Mouse (Mus musculus): ENCODE results near the gene Rpp25. TPM values are rescaled to one million over a fixed set of nuclear protein-coding genes. Genes with fewer than 3 reads are reported as not detected.

Rpp25 gene
- total and polyA plus RNA-seq, 2 experiments from 2014 or later, result 24.8 to 26.5 TPM

DNA sequence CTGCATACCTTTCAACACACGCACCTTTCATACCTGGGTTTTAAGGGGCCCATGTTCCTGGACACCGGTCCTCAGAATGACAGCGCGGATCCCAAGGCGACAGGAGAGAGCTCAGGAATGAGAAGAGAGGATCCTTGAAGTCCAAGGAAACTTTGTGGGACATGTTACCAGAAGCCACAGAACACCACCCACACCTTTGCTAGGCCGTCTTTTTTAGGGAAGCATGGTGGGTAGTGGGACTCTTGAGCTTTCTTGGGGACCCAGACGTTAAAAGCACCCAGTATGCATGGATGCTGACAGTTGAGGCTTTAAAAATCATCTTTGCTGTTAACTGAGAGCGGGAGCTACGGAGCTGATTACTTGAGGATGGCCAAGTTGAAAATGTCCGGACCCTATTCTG is 1.1 kb downstream of the Rpp25 start:
- ATAC-seq (ENCODE audit: low FRiP score) (no peak), DNase-seq (ENCODE audit: low spot score) (no peak)
- WGBS, result 51% methylated on average over 10 of the region's 10 CpGs
- Histone ChIP-seq H3K9ac (replicated peaks; ENCODE audit: low read length, poor library complexity, severe bottlenecking) (no peak overlapping the region), H3K4me1 (ENCODE audit: insufficient read depth, low read length) (peaks cover 5% of the 10 kb centered on the region; the same call in 1 of the 2 replicates), H3K4me2 (ENCODE audit: low read depth, low read length, poor library complexity, severe bottlenecking) (peak overlapping the region; percentile 87), H3K27ac (ENCODE audit: low read depth, low read length) (peak overlapping the region; percentile 45), H3K4me3 (ENCODE audit: low read depth, low read length) (peak overlapping the region; percentile 47; the same call in 1 of the 2 replicates), H3K27me3 (ENCODE audit: insufficient read depth, low read length) (peaks cover 15% of the 10 kb centered on the region; the same call in 1 of the 2 replicates), H3K36me3 (ENCODE audit: insufficient read depth, low read length) (no peaks in the 10 kb centered on the region), H3K9me3 (ENCODE audit: low read length) (no peaks in the 10 kb centered on the region)
- TF ChIP-seq CTCF (IDR thresholded peaks at IDR 0.05), result no peak

DNA sequence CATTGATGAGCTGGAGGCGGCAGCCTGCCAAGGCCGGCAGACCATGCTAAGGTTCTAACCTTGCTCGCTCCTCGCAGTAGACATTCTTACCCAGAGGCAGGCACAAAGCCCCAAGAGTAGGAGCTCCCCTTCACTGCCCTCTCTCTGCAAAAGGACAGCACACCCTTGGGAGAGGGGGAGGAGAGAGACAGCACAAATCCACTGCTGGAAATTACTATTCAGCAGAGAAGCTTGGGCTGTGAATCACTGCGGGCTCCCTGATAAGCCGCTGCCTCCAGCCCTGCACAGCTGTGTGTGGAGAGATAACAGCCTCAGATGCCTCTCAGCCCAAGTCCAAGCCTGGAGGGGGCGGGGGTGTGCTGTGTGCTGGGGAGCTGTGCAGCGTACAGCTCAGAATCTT is 1.9 kb downstream of the Rpp25 start:
- H3K9me3 ChIP-seq (ENCODE audit: low read length), result no peaks in the 10 kb centered on the region
- peak overlapping the region; percentile 45 for H3K27ac ChIP-seq (ENCODE audit: low read depth, low read length)
- 6% methylated on average over 8 of the region's 8 CpGs for WGBS
- peak; percentile 56 for DNase-seq (ENCODE audit: low spot score)
- no peak overlapping the region for H3K4me3 ChIP-seq (ENCODE audit: low read depth, low read length)
- peak; percentile 47 for TF ChIP-seq CTCF (IDR thresholded peaks at IDR 0.05)
- peaks cover 15% of the 10 kb centered on the region; the same call in 1 of the 2 replicates for H3K27me3 ChIP-seq (ENCODE audit: insufficient read depth, low read length)
- H3K36me3 ChIP-seq (ENCODE audit: insufficient read depth, low read length), result no peaks in the 10 kb centered on the region
- peak overlapping the region; percentile 87 for H3K4me2 ChIP-seq (ENCODE audit: low read depth, low read length, poor library complexity, severe bottlenecking)
- H3K4me1 ChIP-seq (ENCODE audit: insufficient read depth, low read length), result peaks cover 5% of the 10 kb centered on the region; the same call in 1 of the 2 replicates
- peak; percentile 83 for ATAC-seq (ENCODE audit: low FRiP score)
- no peak overlapping the region for H3K9ac ChIP-seq (replicated peaks; ENCODE audit: low read length, poor library complexity, severe bottlenecking)

DNA sequence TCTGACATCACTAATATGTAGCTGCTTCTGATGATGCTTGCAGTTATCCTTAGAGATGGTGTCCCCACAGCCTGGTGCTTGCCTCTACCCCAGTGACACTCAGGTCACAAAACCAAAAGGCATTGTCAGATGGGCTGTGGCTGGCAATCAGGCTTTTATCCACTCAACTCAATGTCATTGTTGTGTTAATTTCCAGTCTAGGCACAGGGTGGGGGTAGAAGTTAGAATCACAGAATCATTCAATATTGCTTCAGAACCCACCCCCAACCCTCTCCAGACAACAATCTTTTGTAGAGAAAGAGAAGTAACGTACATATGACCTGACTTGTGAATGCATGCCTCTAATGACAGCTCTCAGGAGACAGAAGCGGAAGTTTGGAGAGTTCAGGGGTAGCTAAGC is 6.8 kb downstream of the Rpp25 start:
- Histone ChIP-seq H3K4me3 (ENCODE audit: low read depth, low read length) (no peak overlapping the region), H3K27ac (ENCODE audit: low read depth, low read length) (no peak overlapping the region), H3K36me3 (ENCODE audit: insufficient read depth, low read length) (no peaks in the 10 kb centered on the region), H3K9ac (replicated peaks; ENCODE audit: low read length, poor library complexity, severe bottlenecking) (no peak overlapping the region), H3K9me3 (ENCODE audit: low read length) (no peaks in the 10 kb centered on the region), H3K27me3 (ENCODE audit: insufficient read depth, low read length) (0 out of 2 replicates have a peak, but pooled peaks cover 1% of the 10 kb centered on the region), H3K4me1 (ENCODE audit: insufficient read depth, low read length) (no peaks in the 10 kb centered on the region), H3K4me2 (ENCODE audit: low read depth, low read length, poor library complexity, severe bottlenecking) (no peak overlapping the region)
- TF ChIP-seq CTCF (IDR thresholded peaks at IDR 0.05), result no peak
- DNase-seq (ENCODE audit: low spot score) (no peak), ATAC-seq (ENCODE audit: low FRiP score) (no peak)
- 67% methylated on average over 2 of the region's 2 CpGs for WGBS

DNA sequence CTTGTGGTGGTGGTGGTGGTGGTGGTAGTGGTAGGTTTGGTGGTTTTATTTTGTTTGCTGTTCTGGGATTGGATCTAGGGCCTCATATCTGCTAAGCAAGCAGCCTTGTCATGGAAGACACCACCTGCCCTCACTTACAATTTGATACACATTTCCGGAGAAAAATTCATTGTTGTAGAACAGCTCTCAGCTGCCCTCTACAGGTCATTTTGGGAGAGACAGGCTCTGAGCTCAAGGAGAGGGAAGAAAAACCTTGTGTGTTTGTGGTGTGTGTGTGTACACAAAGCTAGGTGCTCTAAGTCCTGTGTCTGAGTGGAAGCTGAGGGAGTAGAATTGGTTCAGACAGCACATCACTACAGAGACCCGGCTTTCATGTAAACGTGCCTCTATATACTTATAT is 13.3 kb downstream of the Rpp25 start:
- Histone ChIP-seq H3K4me2 (ENCODE audit: low read depth, low read length, poor library complexity, severe bottlenecking) (no peak overlapping the region), H3K27ac (ENCODE audit: low read depth, low read length) (peak overlapping the region; percentile 51; the same call in 1 of the 2 replicates), H3K27me3 (ENCODE audit: insufficient read depth, low read length) (no peaks in the 10 kb centered on the region), H3K9me3 (ENCODE audit: low read length) (no peaks in the 10 kb centered on the region), H3K4me1 (ENCODE audit: insufficient read depth, low read length) (0 out of 2 replicates have a peak, but pooled peaks cover under 1% of the 10 kb centered on the region), H3K9ac (replicated peaks; ENCODE audit: low read length, poor library complexity, severe bottlenecking) (no peak overlapping the region), H3K36me3 (ENCODE audit: insufficient read depth, low read length) (no peaks in the 10 kb centered on the region), H3K4me3 (ENCODE audit: low read depth, low read length) (no peak overlapping the region)
- ATAC-seq (ENCODE audit: low FRiP score) (no peak), DNase-seq (ENCODE audit: low spot score) (peak; percentile 89)
- 3% methylated on average over 3 of the region's 3 CpGs for WGBS
- TF ChIP-seq CTCF (IDR thresholded peaks at IDR 0.05), result peak; percentile 92

DNA sequence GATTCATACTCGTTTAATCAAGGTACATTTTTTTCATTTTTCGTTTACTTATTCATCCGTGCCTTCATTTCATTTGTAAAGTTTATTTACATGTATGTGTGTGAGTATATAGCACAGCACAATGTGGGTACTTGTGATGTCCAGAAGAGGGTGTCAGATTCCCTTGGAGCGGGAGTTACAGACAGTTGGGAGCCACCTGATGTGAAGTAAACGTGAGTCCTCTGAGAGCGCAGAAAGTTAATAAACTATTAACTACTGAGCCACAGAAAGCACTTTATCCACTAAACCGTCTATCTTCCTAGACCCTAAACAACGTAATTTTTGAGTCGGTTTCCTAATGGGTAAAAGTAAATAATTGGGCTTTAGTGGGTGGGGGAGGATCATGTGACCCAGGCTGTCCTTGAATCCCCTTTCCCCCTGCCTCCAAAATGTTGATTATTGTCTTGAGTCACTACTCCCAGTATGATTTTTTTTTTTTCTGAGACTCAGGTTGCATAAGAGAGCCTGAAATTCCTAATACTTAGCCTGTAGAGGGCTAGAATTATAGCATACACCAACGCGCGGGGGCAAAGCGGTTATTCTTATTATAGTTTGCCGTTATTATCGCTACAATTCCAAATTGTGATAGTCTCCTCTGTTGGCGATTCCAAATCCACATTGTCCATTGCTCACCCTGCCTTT is 16.7 kb downstream of the Rpp25 start:
- TF ChIP-seq CTCF (IDR thresholded peaks at IDR 0.05), result peak; percentile 43
- Histone ChIP-seq H3K4me2 (ENCODE audit: low read depth, low read length, poor library complexity, severe bottlenecking) (peak overlapping the region; percentile 58), H3K36me3 (ENCODE audit: insufficient read depth, low read length) (no peaks in the 10 kb centered on the region), H3K27ac (ENCODE audit: low read depth, low read length) (peak overlapping the region; percentile 94), H3K4me3 (ENCODE audit: low read depth, low read length) (peak overlapping the region; percentile 90), H3K9ac (replicated peaks; ENCODE audit: low read length, poor library complexity, severe bottlenecking) (peak overlapping the region; percentile 99), H3K4me1 (ENCODE audit: insufficient read depth, low read length) (peaks cover 10% of the 10 kb centered on the region; the same call in 1 of the 2 replicates), H3K9me3 (ENCODE audit: low read length) (no peaks in the 10 kb centered on the region), H3K27me3 (ENCODE audit: insufficient read depth, low read length) (no peaks in the 10 kb centered on the region)
- WGBS, result 27% methylated on average over 16 of the region's 16 CpGs
- no peak for DNase-seq (ENCODE audit: low spot score)
- ATAC-seq (ENCODE audit: low FRiP score), result peak; percentile 24; the same call in 1 of the 2 replicates
